Mouse (Mus musculus) thymus, postnatal 36 days (tissue): ENCODE measurements around the gene Olfr314.
A peak's percentile ranks its signal among the peaks of the same experiment; 100 is the strongest.
"Not testable (repeated sequence)": the region's sequence is repeated elsewhere in the genome, so short reads cannot be mapped to it uniquely, and the experiment has no call there.

Experiments
- DNase-seq, 2 experiments: peaks; one replicate each; pipeline ENCODE4 v3.0.0; 2022; ENCODE audit warnings: mixed read lengths in 2 of 2

Olfr314 gene

DNA sequence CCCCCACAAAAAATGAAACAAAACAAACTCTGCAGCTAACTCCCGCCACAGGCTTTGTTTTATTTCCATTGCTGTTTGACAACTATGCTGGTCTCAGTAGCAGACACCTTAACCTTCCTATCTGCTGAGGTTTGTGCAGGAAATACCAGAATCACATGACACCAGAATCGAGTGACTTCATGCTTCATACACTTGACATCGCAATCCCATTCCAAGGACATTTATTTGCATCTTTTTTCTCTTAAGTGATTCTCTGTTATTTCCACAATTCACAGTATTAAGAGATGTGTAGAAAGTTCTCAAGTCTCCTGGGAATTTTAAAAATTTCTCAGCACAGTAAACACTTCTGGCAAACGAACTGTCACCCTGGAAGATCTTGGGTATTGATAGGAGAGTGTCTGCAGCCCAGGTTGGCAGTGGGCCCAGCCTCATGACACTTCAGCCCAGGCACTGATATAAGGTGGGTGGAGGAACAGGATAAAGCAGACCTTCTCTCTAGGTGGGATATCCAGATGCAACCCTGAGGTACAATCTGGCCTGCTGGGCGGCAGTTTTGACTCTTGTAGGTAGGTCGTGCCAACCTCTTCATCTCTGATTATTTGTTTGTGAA, at the start of gene Olfr314:
TSS of gene Olfr314 (plus strand) at position 473 of the 610 bp plus-strand sequence.
- no peak for DNase-seq

DNA sequence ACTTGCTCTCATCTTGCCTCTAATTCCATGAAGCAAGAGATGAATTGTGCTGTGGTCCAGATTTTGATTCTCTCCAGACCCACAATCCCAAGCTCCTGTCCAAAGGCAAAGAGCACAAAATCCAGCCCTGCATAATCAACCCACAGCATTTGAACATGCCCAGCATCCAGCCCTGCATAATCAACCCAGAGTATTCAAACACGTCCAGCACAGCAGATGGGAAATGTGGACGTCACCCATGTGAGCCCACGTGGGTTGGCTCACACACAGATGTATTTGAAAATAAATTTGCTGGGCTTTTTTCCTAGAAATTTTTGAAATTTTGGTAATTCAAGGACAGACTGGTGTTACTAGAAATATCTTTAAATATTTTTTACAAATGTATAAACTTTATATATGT, 49.4 kb upstream of the Olfr314 start:
- no peak for DNase-seq

DNA sequence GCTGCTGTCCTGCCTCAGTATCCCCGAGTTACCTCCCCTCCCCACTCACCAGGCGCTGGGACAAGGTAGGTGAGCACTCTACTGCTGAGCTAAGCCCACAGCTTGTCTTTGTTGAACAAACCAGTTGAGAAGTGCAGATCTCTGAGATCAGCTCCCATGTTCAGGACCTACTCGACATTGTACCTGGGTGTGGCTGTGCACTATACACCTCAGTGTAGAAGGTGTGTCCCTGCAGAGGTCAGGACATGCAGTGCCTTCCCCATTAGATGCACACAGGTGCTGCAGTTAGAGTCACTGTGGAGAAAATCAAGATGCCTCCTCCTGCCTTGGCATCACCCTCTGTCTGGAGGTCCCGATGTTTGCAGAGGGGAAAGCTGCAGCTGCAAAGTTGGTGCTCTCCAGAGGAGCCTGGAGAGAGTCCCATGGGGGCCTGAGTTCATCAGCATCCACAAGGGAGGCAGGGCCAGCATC, 43.9 kb upstream of the Olfr314 start, which contains the start of gene Olfr317:
TSS of gene Olfr317 (minus strand) at position 421 of the 471 bp plus-strand sequence.
- DNase-seq: no peak

DNA sequence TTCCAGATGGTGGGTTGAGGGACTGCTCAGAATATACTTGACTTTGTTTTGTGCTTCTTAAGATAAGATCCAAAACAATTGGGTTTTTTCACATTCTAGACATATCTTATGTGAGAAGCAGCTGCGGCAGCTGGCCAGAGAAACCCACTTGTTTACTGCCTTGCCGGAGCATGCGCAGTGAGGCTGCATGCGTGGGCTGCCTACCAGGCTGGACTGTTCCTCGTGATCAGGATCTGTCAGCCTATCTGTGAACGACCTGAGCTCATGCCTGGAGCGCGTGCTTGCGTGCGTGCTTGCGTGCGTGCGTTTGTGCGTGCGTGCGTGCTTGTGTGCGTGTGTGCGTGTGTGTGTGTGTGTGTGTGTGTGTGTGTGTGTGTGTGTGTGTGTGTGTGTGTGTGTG, 31.7 kb upstream of the Olfr314 start:
- peak in 1 of 2 experiments; percentile 15 for DNase-seq

DNA sequence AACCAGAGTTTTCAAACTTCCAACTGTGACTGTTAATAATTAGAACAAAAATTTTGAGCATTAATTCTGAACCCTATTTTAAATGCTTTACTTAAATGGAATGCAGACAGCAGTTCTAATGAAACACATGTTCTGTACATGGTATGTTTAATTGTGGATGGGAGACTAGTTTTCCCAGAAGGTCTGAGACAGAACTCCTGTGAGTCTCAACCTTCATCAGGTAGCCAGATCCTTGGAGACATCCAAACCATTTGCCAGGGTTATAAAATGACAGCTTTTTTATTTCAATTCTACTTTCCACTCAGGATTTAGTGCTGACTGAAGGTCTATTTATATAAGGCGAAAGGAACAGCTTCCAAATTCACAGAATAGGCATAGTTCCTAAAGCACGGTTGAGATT, 30.3 kb upstream of the Olfr314 start, which contains the start of gene Olfr316:
TSS of gene Olfr316 (plus strand) at position 301 of the 400 bp plus-strand sequence.
- DNase-seq: no peak

DNA sequence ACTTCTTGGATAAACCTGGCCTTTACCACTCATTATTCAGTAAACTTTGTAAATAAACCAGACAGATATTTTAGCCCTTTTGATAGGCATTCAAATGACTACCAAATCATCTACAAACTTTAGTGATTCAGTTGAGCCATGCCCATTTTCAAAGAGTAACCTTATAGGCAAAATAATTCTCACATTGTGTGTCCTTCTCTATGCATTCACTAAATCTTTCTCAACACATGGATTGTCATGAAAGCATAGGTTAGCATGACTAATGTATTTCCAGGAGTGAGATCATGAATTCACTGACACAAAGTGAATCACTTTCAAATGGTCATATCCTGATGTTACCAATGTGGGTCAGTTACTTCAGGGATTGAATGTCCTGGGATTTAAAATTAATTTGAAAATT, 9.9 kb upstream of the Olfr314 start, which contains the start of gene Olfr315:
TSS of gene Olfr315 (plus strand) at position 301 of the 400 bp plus-strand sequence.
- DNase-seq: no peak

DNA sequence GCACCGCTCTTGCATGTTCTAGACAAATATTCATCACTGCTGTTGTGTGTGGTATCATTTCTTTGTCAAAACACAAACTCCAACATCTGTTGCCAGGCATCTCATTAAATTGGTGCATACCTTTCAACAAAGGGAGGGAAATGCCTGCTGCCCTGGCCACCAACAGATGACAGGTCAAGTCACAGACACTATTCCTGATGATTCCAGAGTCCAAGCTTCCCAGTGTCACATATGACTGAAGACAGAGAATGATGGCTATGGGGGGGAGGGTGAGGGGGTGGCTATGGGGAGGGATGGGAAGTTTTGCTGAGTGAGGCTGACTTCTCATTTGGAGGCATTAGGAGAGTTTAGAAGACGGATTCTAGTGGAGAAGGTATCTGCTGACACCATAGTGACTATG, 1.4 kb downstream of the Olfr314 start:
- no peak for DNase-seq

DNA sequence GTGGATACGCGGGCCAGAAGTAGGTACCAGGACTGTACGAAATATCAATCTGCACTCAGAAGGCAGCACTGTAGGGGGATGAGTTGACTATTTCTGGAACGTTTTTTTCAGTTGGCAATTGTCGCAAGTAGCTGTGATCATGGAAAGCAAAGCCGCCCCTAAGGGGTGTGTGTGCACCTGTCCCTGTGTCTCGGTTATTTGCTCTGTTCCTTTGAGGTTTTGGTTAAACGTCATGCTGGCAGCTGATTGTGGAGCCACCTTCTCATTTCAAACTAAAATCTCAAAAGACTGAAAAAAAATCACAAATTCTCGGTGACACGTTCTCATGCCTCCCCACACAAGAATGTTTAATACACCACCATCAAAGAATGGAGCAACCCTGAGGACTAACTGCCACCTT, 4.9 kb downstream of the Olfr314 start:
- peak; percentile 50 to 75 for DNase-seq

DNA sequence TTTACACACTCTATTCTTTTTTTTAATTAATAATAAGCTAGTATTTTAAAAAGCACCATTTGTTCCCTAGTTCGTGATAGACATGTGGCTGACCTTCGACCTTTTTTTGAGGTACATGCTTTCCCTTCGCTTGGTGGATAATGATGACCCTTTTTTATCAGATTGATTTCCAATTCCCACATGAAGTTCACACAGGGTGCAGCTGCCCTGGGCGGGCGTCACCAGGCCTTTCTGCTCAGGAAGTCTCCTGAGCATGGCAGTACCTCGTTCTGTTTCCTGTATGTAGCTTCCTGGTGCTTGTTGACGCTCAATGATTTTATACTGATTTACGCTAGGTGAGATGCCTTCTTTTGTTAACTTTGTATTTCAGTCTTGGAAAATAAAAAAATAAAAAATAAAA, 5.6 kb downstream of the Olfr314 start:
- peak; percentile 46 to 66 for DNase-seq

DNA sequence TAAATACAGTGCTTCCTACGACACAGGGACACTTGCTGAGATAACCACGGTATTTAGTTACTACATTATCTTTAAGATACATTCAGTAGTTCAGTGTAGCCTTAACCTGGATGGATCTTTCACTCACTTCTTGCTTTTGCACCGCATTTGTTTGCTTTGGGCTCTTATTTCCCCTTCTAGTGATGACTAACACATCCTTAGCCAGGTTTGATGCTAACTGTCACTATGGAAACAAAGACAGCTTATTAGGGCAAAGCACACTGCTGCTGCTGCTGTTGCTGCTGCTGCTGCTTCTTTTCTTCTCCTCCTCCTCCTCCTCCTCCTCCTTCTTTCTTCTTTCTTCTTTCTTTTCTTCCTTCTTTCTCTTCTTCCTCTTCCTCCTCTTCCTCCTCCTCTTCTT, 6.8 kb downstream of the Olfr314 start:
- no peak for DNase-seq

DNA sequence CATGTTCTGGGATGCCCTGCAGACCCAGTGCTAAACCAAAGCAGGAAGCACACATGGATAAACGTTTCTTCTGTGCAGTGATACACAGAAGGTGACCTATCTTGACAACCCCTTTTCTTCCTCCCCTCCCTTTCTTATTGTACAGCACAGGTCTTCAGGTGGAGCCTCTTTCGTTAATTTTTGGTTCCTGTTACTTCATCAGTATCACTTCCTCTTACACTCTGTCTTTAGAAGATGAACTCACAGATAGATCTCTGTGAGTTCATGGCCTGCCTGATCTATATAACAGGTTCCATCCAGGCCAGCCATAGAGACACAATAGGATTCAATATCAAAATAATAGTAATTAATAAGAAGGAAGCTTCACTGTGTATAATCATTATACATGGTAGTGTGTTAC, 7.3 kb downstream of the Olfr314 start:
- DNase-seq: no peak

DNA sequence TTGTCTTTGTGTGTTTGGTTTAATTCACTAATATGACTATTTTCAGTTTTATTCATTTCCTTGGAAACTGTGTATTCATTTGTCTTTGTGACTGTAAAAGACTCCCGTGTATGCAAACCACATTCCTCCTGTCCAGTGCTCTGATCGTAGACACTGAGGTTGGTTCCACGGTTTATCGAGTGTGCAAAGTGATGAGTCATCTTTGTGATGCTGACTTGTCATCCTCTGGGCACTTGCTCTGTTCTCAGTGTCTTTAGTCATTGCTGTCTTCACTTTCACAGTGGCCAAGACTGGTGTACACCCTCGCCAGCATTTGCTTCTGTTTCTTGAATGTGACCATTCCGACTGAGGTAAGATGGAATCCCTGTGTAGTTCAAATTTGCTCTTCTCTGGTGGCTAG, 7.9 kb downstream of the Olfr314 start:
- DNase-seq: no peak

DNA sequence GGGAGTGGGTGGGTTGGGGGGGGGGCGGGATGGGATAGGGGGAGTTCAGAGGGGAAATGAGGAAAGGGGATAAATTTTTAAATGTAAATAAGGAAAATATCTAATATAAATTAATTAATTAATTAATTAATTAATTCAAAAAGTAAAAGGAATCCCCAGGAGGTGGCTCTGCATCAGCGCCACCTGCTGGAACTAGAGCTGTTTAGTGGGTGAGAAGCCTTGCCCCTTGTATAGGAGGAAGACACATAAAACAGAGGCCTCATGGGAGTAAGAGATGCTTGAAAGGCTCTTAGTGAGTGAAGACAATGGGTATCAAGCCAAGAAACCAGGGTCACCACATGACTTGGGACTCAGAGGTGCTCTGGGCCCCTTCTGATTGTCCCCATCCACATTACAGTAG, 13.1 kb downstream of the Olfr314 start:
- peak in 1 of 2 experiments; percentile 47 for DNase-seq

DNA sequence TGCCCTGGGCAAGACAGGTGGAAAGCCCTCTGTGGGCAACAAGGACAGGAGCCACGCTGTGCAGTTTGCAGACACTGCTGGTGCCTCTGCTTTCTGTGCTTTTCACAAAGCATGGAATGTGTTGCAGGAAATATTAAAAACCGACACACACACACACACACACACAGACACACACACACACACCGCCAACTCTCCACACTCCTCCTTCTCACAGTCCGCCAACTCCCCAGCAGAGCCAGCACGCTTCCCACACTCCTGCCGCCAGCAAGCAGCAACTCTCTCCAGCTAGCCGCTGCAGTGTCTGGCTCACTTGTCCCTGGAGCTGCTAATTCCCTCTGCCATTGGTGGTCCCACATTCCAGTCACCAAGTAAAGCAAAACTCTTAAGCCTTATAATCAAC, 14.1 kb downstream of the Olfr314 start:
- DNase-seq: no peak

DNA sequence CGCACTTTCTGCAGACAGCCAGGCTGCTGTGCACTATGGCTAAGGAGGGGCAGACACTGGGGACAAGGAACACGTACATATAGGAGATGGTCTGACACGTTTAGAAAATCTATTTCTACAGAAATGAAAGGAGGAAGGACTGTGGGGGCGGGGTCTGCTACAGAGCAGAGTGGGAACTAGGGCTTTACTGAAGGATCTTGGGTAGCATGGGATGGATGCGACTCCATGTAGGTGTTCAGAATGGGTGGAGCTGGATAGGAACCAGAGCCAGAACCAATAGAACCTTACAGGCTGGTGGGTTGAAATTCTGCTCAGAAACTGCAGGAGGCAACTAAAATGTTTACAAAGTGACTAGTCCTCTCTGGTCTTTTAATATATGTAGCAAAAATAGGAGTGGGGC, 17.0 kb downstream of the Olfr314 start:
- DNase-seq: no peak

DNA sequence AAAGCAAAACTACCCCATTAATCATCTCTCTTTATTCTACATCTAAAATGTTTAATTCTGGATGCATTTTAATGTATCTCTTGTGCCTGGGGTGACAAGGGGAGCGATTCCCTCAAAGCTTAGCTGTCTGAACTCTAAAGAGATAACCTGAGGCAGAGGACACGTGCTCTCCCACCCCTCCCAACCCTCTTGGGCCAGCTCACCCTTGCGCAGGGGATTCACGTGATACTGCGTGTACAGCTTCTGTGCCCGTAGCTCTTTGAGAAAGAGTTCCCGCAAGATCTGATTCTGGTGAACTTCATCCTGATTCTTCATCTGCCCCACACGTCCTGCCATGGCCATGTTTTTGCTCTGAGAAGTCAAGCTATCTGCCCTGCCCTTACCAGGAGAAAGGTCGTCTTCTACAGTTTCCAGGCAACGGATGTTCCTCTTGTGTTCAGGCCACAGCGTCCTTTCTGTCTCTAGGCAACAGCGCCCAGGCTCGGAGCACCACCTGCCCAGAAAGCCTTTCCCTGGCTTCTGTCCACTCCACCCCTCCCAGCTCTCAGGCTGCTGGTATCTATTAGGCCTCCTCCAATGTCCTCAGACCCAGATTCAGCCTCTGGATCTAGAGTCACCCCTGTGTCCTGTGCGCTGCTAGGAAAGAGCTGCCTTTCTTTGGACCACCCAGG, 18.9 kb downstream of the Olfr314 start, which contains the start of gene Fam183b:
TSS of gene Fam183b (minus strand) at position 403 of the 671 bp plus-strand sequence.
- DNase-seq: no peak

DNA sequence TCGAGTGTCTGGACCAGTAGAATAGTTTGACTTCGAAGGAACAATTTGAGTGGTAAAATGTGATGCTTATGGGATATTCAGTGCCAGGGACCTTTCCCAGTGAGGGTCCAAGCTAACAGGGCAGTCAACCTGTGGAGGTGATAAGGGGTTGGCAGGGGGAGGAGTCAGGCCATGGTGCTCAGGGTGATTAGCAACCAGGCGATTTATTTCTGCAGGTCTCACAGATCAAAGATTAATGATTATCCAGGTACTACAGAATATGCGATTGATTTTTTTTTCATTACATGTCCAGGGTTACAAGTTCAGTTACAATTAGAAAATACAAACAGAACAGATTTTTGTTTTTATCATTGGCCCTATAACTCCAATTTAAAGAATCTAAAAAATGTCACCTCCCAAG, 21.1 kb downstream of the Olfr314 start:
- no peak for DNase-seq

DNA sequence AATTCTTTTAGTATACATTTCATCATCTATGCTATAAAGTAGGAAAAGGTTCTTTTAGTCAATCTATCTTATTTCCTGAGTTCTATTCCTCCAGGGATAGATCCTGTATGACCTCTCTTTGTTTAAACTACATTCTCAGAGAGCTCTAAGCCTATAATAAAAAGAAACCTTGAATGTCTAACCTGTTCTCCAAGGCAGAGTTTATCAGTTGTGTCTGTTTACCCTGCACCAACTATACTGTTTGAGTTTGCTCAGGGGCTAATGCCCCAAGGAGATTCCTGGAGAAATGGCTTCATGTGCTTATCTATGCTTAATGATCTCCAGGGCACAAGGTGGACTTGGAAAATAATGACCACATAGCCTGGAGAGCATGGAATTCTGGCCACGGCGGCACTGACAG, 21.6 kb downstream of the Olfr314 start:
- no peak for DNase-seq

DNA sequence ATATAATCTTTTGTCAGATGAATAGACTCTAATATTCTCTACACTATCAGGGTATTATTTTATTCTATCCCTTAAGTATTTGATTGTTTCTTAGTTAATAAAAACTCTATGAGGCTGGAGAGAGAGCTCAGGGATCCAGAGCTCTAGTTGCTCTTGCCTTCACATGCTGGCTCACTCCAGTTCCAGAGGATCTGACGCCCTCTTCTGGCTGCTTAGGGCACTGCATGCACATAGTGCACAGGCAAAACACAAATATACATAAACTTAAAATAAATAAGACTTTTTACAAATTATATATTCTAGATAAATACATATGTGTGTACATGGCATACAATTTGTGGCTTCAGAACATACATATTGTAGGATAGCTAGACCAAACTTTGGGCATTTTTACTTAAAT, 29.2 kb downstream of the Olfr314 start:
- DNase-seq: no peak

DNA sequence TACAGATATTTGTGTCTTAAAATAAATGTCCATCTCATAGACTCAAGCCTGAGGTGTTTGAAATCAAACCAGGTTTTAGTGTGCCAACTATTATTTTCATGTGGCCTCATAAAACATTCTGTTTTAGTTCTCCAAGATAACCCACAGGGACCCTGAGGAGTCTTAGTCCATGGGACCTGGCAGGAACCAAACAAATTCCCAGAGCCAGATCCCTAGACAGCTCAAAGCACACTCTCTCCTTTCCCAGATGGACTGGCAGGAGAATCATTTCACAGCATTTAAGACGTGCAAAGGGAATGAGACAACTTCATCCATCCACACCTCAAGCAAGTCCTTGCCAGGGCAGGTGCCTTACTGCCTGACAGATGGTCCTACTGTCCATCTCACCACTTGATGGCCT, 31.9 kb downstream of the Olfr314 start, which contains the start of gene Olfr313:
TSS of gene Olfr313 (plus strand) at position 301 of the 400 bp plus-strand sequence.
- not testable (repeated sequence) for DNase-seq

DNA sequence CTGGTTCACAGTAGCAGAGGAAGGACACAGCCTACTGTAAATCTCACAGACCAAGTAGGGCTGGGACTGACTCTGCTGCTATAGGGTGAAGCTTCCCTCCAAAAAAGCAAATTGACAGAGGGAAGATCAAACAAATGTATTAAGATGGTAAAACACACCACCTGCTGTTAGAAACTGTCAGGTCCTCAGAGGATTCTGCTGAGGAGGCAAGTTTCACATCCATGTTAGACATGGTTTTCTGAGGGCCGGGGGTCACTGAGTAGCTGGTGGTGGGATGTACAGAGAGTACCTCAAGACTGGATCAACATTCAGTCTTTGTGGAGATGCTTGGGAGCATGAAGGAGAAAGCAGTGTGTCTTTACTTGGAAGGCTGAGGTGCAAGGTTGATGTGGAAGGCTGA, 32.9 kb downstream of the Olfr314 start:
- no peak for DNase-seq

DNA sequence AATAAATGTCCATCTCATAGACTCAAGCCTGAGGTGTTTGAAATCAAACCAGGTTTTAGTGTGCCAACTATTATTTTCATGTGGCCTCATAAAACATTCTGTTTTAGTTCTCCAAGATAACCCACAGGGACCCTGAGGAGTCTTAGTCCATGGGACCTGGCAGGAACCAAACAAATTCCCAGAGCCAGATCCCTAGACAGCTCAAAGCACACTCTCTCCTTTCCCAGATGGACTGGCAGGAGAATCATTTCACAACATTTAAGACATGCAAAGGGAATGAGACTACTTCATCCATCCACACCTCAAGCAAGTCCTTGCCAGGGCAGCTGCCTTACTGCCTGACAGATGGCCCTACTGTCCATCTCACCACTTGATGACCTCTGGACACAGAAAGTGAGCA, 46.2 kb downstream of the Olfr314 start, which contains the start of gene Olfr312:
TSS of gene Olfr312 (plus strand) at position 301 of the 400 bp plus-strand sequence.
- not testable (repeated sequence) for DNase-seq

DNA sequence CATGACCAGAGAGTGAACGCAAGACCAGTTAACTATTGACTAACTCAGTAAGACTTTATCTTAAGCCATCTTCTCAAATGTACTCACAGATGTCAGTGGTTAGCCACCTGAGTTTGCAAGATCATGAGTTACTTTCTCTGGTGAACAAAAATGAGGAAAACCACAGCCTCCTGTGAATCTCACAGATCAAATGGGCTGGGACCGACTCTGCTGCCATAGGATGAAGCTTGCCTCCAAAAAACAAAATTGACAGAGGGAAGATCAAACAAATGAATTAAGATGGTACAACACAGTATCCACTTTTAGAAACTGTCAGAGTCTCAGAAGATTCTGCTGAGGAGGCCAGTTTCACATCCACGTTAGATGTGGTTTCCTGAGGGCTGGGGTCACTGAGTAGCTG, 47.0 kb downstream of the Olfr314 start:
- peak; percentile 38 to 46 for DNase-seq

DNA sequence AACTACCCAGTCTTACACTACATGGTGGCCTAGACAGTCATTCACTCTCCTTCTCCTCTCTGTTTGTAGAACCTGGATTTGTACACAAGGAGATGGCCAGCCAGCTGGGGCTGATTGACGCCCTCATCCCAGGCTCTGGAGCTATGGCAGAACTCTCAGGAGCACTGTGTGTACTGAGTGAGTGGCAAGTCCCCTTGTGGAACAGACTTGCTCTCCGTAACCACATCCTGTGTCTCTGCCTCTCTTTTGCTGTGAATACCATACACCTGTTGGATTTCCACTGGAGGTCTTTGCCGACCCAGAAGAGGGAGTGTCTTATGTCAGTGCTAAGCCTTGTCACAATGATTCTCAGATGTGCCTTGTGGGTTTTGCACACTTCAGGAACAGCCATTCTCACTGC, 49.8 kb downstream of the Olfr314 start:
- peak; percentile 57 to 68 for DNase-seq
